Comparison of ENCODE assay signal across 8 mouse cellular contexts in the genomic region with DNA sequence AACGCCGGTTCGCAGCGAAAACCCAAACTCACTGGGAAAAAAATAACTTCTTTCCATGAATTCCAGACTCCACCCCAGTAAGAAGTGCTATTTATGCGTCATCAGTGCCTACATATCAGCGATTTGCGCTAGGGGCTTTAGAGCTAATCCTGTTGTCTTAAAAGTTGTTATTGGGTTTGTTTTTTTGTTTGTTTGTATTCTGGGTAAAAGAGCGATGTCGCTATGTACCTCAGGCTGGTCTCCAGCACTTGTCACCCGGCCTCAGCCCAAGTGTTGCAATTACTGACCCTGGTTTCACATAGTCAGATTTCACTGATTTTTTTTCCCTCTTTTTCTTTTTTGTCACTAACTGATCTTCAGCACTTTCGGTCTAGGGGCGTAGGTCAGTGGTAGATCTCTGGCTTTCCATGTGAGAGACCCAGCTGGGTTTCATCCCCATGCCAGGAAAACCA. TPM values are rescaled to one million over a fixed set of nuclear protein-coding genes. Genes with fewer than 3 reads are reported as not detected.
DNase-seq lines count a peak whose midpoint lies in the region; ATAC-seq and TF ChIP-seq lines count a peak whose summit lies in the region.

No protein-coding gene starts in this region.

- H3K9me3 ChIP-seq in heart, embryonic 10.5 days: no peaks in the 10 kb centered on the region
- H3K9me3 ChIP-seq in G1E (replicated peaks): no peaks in the 10 kb centered on the region
- H3K9me3 ChIP-seq in hindbrain, embryonic 13.5 days: no peaks in the 10 kb centered on the region

- no peak for DNase-seq in heart, embryonic 10.5 days (ENCODE audit: low spot score)
- DNase-seq in heart, postnatal 25 days (ENCODE audit: low spot score): no peak
- DNase-seq in G1E (ENCODE audit: low spot score): no peak
- no peak for DNase-seq in left cerebral cortex, postnatal 10 days (ENCODE audit: extremely low spot score in 1 of 2, low spot score in 2 of 2)
- DNase-seq in layer of hippocampus, adult 9-11 months: no peak
- no peak for DNase-seq in ovary, postnatal 10 days (ENCODE audit: low spot score)

- TF ChIP-seq CTCF in G1E (IDR thresholded peaks at IDR 0.05; ENCODE audit: low read depth, low read length): no peak

- H3K27me3 ChIP-seq in heart, embryonic 10.5 days (ENCODE audit: insufficient read depth, poor library complexity, severe bottlenecking): no peaks in the 10 kb centered on the region
- peaks cover 3% of the 10 kb centered on the region; the same call in 1 of the 2 replicates for H3K27me3 ChIP-seq in G1E (ENCODE audit: insufficient read depth, low read length)
- H3K27me3 ChIP-seq in hindbrain, embryonic 13.5 days: peaks cover 27% of the 10 kb centered on the region

- 4% methylated on average over 12 of the region's 12 CpGs for WGBS in heart, embryonic 10.5 days
- WGBS in hindbrain, embryonic 13.5 days: 11% methylated on average over 12 of the region's 12 CpGs

- H3K36me3 ChIP-seq in heart, embryonic 10.5 days: no peaks in the 10 kb centered on the region
- H3K36me3 ChIP-seq in G1E (replicated peaks): peaks cover 29% of the 10 kb centered on the region
- H3K36me3 ChIP-seq in hindbrain, embryonic 13.5 days: no peaks in the 10 kb centered on the region

- H3K4me1 ChIP-seq in heart, embryonic 10.5 days: peaks cover 64% of the 10 kb centered on the region
- peaks cover 46% of the 10 kb centered on the region for H3K4me1 ChIP-seq in G1E (ENCODE audit: insufficient read depth, low read depth, low read length)
- H3K4me1 ChIP-seq in hindbrain, embryonic 13.5 days (replicated peaks): peaks cover 16% of the 10 kb centered on the region

- peak overlapping the region; percentile 96 for H3K27ac ChIP-seq in heart, embryonic 10.5 days
- no peak overlapping the region; the same call in 1 of the 2 replicates for H3K27ac ChIP-seq in hindbrain, embryonic 13.5 days

- H3K9ac ChIP-seq in hindbrain, embryonic 13.5 days: no peak overlapping the region; the same call in 1 of the 2 replicates

- ATAC-seq in G1E (ENCODE audit: extremely low read depth, insufficient number of reproducible peaks, low FRiP score, poor library complexity, severe bottlenecking): peak; percentile 9; the same call in 1 of the 2 replicates
- ATAC-seq in hindbrain, embryonic 13.5 days (ENCODE audit: low FRiP score): no peak
- peak; percentile 22; the same call in 1 of the 2 replicates for ATAC-seq in megakaryocyte, adult 5-6 weeks (ENCODE audit: poor library complexity, severe bottlenecking)

- peak overlapping the region; percentile 68 for H3K4me3 ChIP-seq in heart, embryonic 10.5 days
- H3K4me3 ChIP-seq in G1E (ENCODE audit: low read depth, low read length): peak overlapping the region; percentile 77
- peak overlapping the region; percentile 46 for H3K4me3 ChIP-seq in hindbrain, embryonic 13.5 days

- H3K4me2 ChIP-seq in hindbrain, embryonic 13.5 days: peak overlapping the region; percentile 75

- intact Hi-C loops in heart, postnatal 25 days (cut with DNase I): no loop called here
- intact Hi-C loops in left cerebral cortex, postnatal 10 days (cut with DNase I): no loop called here

RNA-seq across cellular contexts. Expression of a gene that starts 1.1 kb away (rescaled TPM):
- polyA plus RNA-seq in heart, embryonic 10.5 days (2016; fragmentation: Nextera tagmentation; extraction: Ambion mirVana): 25.5 and 33.1 TPM in 2 replicates
- 10 to 100 TPM; 38.4 to 41.5 TPM for total RNA-seq in heart, postnatal 25 days (2021)
- 18.7 and 19.8 TPM in 2 replicates for total RNA-seq in G1E (2014; fragmentation: Nextera tagmentation)
- total RNA-seq in G1E (2017): 19.7 and 26.0 TPM in 2 replicates
- 110 and 115 TPM in 2 replicates for polyA plus RNA-seq in G1E (2012)
- 7.8 and 8.6 TPM in 2 replicates for polyA plus RNA-seq in hindbrain, embryonic 13.5 days (2015; fragmentation: Nextera tagmentation; extraction: Ambion mirVana)
- total RNA-seq in megakaryocyte, adult 5-6 weeks (2015): 13.6 and 15.5 TPM in 2 replicates
- total RNA-seq in megakaryocyte, adult 5-6 weeks (2017): 11.3 and 13.8 TPM in 2 replicates
- 10 to 100 TPM; 10.4 to 11.2 TPM for total RNA-seq in left cerebral cortex, postnatal 10 days (2021)

RNA-seq across cellular contexts. Expression of a gene that starts 19.6 kb away (rescaled TPM):
- 170 and 253 TPM in 2 replicates for polyA plus RNA-seq in heart, embryonic 10.5 days (2016; fragmentation: Nextera tagmentation; extraction: Ambion mirVana)
- total RNA-seq in heart, postnatal 25 days (2021): 100 to 1,000 TPM; 160 to 161 TPM
- total RNA-seq in G1E (2014; fragmentation: Nextera tagmentation) (27.7 and 58.4 TPM in 2 replicates), G1E (2017) (30.5 and 37.9 TPM in 2 replicates)
- polyA plus RNA-seq in G1E (2012): 186 and 219 TPM in 2 replicates
- 98.2 and 102 TPM in 2 replicates for polyA plus RNA-seq in hindbrain, embryonic 13.5 days (2015; fragmentation: Nextera tagmentation; extraction: Ambion mirVana)
- total RNA-seq in megakaryocyte, adult 5-6 weeks (2015): 23.5 and 23.6 TPM in 2 replicates
- total RNA-seq in megakaryocyte, adult 5-6 weeks (2017): 7.7 and 8.9 TPM in 2 replicates
- total RNA-seq in left cerebral cortex, postnatal 10 days (2021): 100 to 1,000 TPM; 109 to 124 TPM

RNA-seq across cellular contexts. Expression of a gene that starts 19.8 kb away (rescaled TPM):
- polyA plus RNA-seq in heart, embryonic 10.5 days (2016; fragmentation: Nextera tagmentation; extraction: Ambion mirVana): 224 and 261 TPM in 2 replicates
- total RNA-seq in heart, postnatal 25 days (2021): 10 to 100 TPM; 87.5 to 94.8 TPM
- total RNA-seq in G1E (2014; fragmentation: Nextera tagmentation): 54.8 and 63.5 TPM in 2 replicates
- total RNA-seq in G1E (2017): 127 and 129 TPM in 2 replicates
- 250 and 265 TPM in 2 replicates for polyA plus RNA-seq in G1E (2012)
- 199 and 206 TPM in 2 replicates for polyA plus RNA-seq in hindbrain, embryonic 13.5 days (2015; fragmentation: Nextera tagmentation; extraction: Ambion mirVana)
- total RNA-seq in megakaryocyte, adult 5-6 weeks (2015): 27.8 and 33.6 TPM in 2 replicates
- total RNA-seq in megakaryocyte, adult 5-6 weeks (2017): 48.2 and 59.5 TPM in 2 replicates
- total RNA-seq in left cerebral cortex, postnatal 10 days (2021): 100 to 1,000 TPM; 131 to 139 TPM

RNA-seq across cellular contexts. Expression of a gene that starts 26.0 kb away (rescaled TPM):
- polyA plus RNA-seq in heart, embryonic 10.5 days (2016; fragmentation: Nextera tagmentation; extraction: Ambion mirVana): 0.70 and 1.7 TPM in 2 replicates
- not detected for total RNA-seq in heart, postnatal 25 days (2021)
- total RNA-seq in G1E (2014; fragmentation: Nextera tagmentation) (not detected in 2 replicates), G1E (2017) (0.11 TPM in 1 of 2 replicates, not detected in the other)
- polyA plus RNA-seq in G1E (2012): not detected in 2 replicates
- polyA plus RNA-seq in hindbrain, embryonic 13.5 days (2015; fragmentation: Nextera tagmentation; extraction: Ambion mirVana): 0.42 TPM in 1 of 2 replicates, not detected in the other
- not detected in 2 replicates for total RNA-seq in megakaryocyte, adult 5-6 weeks (2015)
- total RNA-seq in megakaryocyte, adult 5-6 weeks (2017): not detected in 2 replicates
- not detected for total RNA-seq in left cerebral cortex, postnatal 10 days (2021)

RNA-seq across cellular contexts. Expression of a gene that starts 57.5 kb away (rescaled TPM):
- 0.20 and 0.28 TPM in 2 replicates for polyA plus RNA-seq in heart, embryonic 10.5 days (2016; fragmentation: Nextera tagmentation; extraction: Ambion mirVana)
- under 1 TPM; 0.18 to 0.28 TPM for total RNA-seq in heart, postnatal 25 days (2021)
- total RNA-seq in G1E (2014; fragmentation: Nextera tagmentation) (not detected in 2 replicates), G1E (2017) (0.27 TPM in 1 of 2 replicates, not detected in the other)
- polyA plus RNA-seq in G1E (2012): not detected in 2 replicates
- polyA plus RNA-seq in hindbrain, embryonic 13.5 days (2015; fragmentation: Nextera tagmentation; extraction: Ambion mirVana): 0.80 and 1.6 TPM in 2 replicates
- total RNA-seq in megakaryocyte, adult 5-6 weeks (2015): 0.07 TPM in 1 of 2 replicates, not detected in the other
- total RNA-seq in megakaryocyte, adult 5-6 weeks (2017): 0.26 TPM in 1 of 2 replicates, not detected in the other
- under 1 TPM; 0.41 to 0.45 TPM for total RNA-seq in left cerebral cortex, postnatal 10 days (2021)
